ENCODE assay signal across 13 mouse cellular contexts in genomic region chr12:70136185-70136756, GRCm38 (mm10). TPM values are rescaled to one million over a fixed set of nuclear protein-coding genes. Genes with fewer than 3 reads are reported as not detected.
A peak's percentile ranks its signal among the peaks of the same experiment; 100 is the strongest.
DNase-seq lines count a peak whose midpoint lies in the region; ATAC-seq and TF ChIP-seq lines count a peak whose summit lies in the region.
"Had no signal": no experiment of that assay in that cellular context is flagged by ENCODE, and none has a peak within 500 bp of the region (broad histone marks: within the 10 kb centered on the region; RNA-seq: fewer than 3 reads in every experiment).

No protein-coding gene starts in this region.

- H3K4me2 ChIP-seq in lung, embryonic 16.5 days (ENCODE audit: low read depth, low read length): peak overlapping the region; percentile 21; the same call in 1 of the 2 replicates
- H3K4me2 ChIP-seq: neural tube, embryonic 13.5 days; stomach, embryonic 15.5 days had no signal

- H3K4me3 ChIP-seq in heart, adult 2 months: peak overlapping the region; percentile 2; the same call in 1 of the 2 replicates
- no peak overlapping the region for H3K4me3 ChIP-seq in lung, embryonic 16.5 days (ENCODE audit: low read length)
- H3K4me3 ChIP-seq: erythroblast, embryonic 14.5 days; neural tube, embryonic 13.5 days; stomach, embryonic 15.5 days had no signal

- DNase-seq in heart, adult 2 months: peak in 1 of 2 experiments; percentile 27
- no peak for DNase-seq in heart, postnatal 4 days
- DNase-seq in T-cell, adult 2 months (ENCODE audit: low spot score): peak; percentile 86
- peak; percentile 35 to 45 for DNase-seq in spleen, postnatal 10 days (ENCODE audit: low spot score in 2 of 2)
- no peak for DNase-seq in yolk sac, embryonic 10.5 days (ENCODE audit: low spot score)
- DNase-seq in kidney, postnatal 25 days: no peak

- no peaks in the 10 kb centered on the region for H3K27me3 ChIP-seq in heart, adult 2 months (ENCODE audit: control insufficient read depth, insufficient read depth, low read length)
- H3K27me3 ChIP-seq in lung, embryonic 16.5 days (ENCODE audit: control insufficient read depth, insufficient read depth, low read depth, low read length): no peaks in the 10 kb centered on the region
- H3K27me3 ChIP-seq: neural tube, embryonic 13.5 days; stomach, embryonic 15.5 days had no signal

- TF ChIP-seq EP300 in heart, adult 2 months (IDR thresholded peaks at IDR 0.05; ENCODE audit: insufficient read depth, low read depth, low read length): no peak

- intact Hi-C loops in heart, adult 2 months (cut with DNase I): no loop called here

- H3K79me2 ChIP-seq in heart, adult 2 months (replicated peaks; ENCODE audit: control insufficient read depth, insufficient read depth, low read length): no peaks in the 10 kb centered on the region

- H3K9ac ChIP-seq in heart, adult 2 months (ENCODE audit: low read depth, low read length): no peak overlapping the region
- no peak overlapping the region for H3K9ac ChIP-seq in lung, embryonic 16.5 days (ENCODE audit: low read length)
- H3K9ac ChIP-seq: neural tube, embryonic 13.5 days; stomach, embryonic 15.5 days had no signal

- no peak for TF ChIP-seq CTCF in heart, adult 2 months (IDR thresholded peaks at IDR 0.05)

- no peaks in the 10 kb centered on the region for H3K9me3 ChIP-seq in lung, embryonic 16.5 days (ENCODE audit: control insufficient read depth, low read length)
- H3K9me3 ChIP-seq: neural tube, embryonic 13.5 days; stomach, embryonic 15.5 days had no signal

- no peaks in the 10 kb centered on the region for H3K36me3 ChIP-seq in heart, adult 2 months (ENCODE audit: control insufficient read depth, insufficient read depth, low read length)
- H3K36me3 ChIP-seq in lung, embryonic 16.5 days (ENCODE audit: control insufficient read depth, insufficient read depth, low read length): no peaks in the 10 kb centered on the region
- H3K36me3 ChIP-seq: neural tube, embryonic 13.5 days; stomach, embryonic 15.5 days had no signal

- no peak for TF ChIP-seq POLR2A in heart, adult 2 months (IDR thresholded peaks at IDR 0.05; ENCODE audit: insufficient read depth, low read depth, low read length)

- H3K4me1 ChIP-seq in heart, adult 2 months (ENCODE audit: control insufficient read depth, insufficient read depth, low read length): no peaks in the 10 kb centered on the region; the same call in 1 of the 2 replicates
- peaks cover 3% of the 10 kb centered on the region for H3K4me1 ChIP-seq in lung, embryonic 16.5 days (replicated peaks; ENCODE audit: control insufficient read depth, insufficient read depth, low read length)

- H3K27ac ChIP-seq in heart, adult 2 months: no peak overlapping the region; the same call in 1 of the 2 replicates
- no peak overlapping the region for H3K27ac ChIP-seq in lung, embryonic 16.5 days (ENCODE audit: low read length)
- H3K27ac ChIP-seq: neural tube, embryonic 13.5 days; stomach, embryonic 15.5 days had no signal

- 35% methylated on average over 12 of the region's 12 CpGs for WGBS in heart, adult 2 months
- 46% methylated on average over 12 of the region's 12 CpGs for WGBS in lung, embryonic 16.5 days

- peak; percentile 51; the same call in 1 of the 2 replicates for ATAC-seq in lung, embryonic 16.5 days (ENCODE audit: low read depth)
- no peak for ATAC-seq in cerebellum, adult (ENCODE audit: insufficient number of reproducible peaks, low FRiP score, low TSS enrichment)

RNA-seq across cellular contexts. Expression of gene Abhd12b, which starts 17.7 kb away (rescaled TPM):
- not detected for total RNA-seq in heart, adult 2 months (2021)
- not detected in 2 replicates for polyA plus RNA-seq in heart, adult 2 months (2012; rRNA removed)
- total RNA-seq in heart, postnatal 4 days (2021): not detected
- polyA plus RNA-seq in lung, embryonic 16.5 days (2015; fragmentation: Nextera tagmentation; extraction: Ambion mirVana): not detected in 2 replicates
- total RNA-seq: heart, postnatal 10 days; layer of hippocampus, postnatal 25 days had no signal
- polyA plus RNA-seq: erythroblast, embryonic 14.5 days; stomach, embryonic 15.5 days had no signal

RNA-seq across cellular contexts. Expression of gene Nin, which starts 22.8 kb away (rescaled TPM):
- 10 to 100 TPM; 13.7 to 17.3 TPM for total RNA-seq in heart, adult 2 months (2021)
- polyA plus RNA-seq in heart, adult 2 months (2012; rRNA removed): 4.5 and 9.3 TPM in 2 replicates
- total RNA-seq in heart, postnatal 4 days (2021): 10 to 100 TPM; 41.3 to 42.0 TPM
- 11.8 and 12.5 TPM in 2 replicates for polyA plus RNA-seq in lung, embryonic 16.5 days (2015; fragmentation: Nextera tagmentation; extraction: Ambion mirVana)

Comparison
In these comparisons a context has a peak if more than half of its experiments do, and no peak if none do; other contexts are left out.
1. DNase-seq: peak in T-cell, adult 2 months (single experiment) and spleen, postnatal 10 days (2 of 2); none in heart, postnatal 4 days (single experiment), yolk sac, embryonic 10.5 days (single experiment) and kidney, postnatal 25 days (0 of 2).